Mouse (Mus musculus) liver, embryonic 16.5 days (tissue): Measurements from ENCODE around the gene Car10. TPM values are rescaled to one million over a fixed set of nuclear protein-coding genes. Genes with fewer than 3 reads are reported as not detected.

Experiments used
- ATAC-seq: fragments of 200-750 bp; cut with Nextera tagmentation; 2 replicates; pipeline ENCODE4 v1.8.0; 2017; ENCODE audit warnings: low read depth, mild to moderate bottlenecking, moderate number of reproducible peaks, moderate library complexity
- H3K27ac ChIP-seq: fragments of 300-500 bp; sonication (generic); 2 replicates; pipeline ENCODE4 v1.5.1; 2014; ENCODE audit warnings: mild to moderate bottlenecking, low read length
- H3K27me3 ChIP-seq: fragments of 300-500 bp; sonication (generic); 2 replicates; pipeline ENCODE4 v1.6.1; 2014; ENCODE audit warnings: low read depth, low read length, mixed read lengths; ENCODE audit not compliant: control insufficient read depth, insufficient read depth
- H3K36me3 ChIP-seq: fragments of 300-500 bp; sonication (generic); 2 replicates; pipeline ENCODE4 v1.6.1; 2014; ENCODE audit warnings: mild to moderate bottlenecking; ENCODE audit not compliant: control insufficient read depth, insufficient read depth
- H3K4me1 ChIP-seq: fragments of 300-500 bp; sonication (generic); 2 replicates; pipeline ENCODE4 v1.6.1; 2014; ENCODE audit warnings: low read depth, low read length, mixed read lengths; ENCODE audit not compliant: control insufficient read depth
- H3K4me2 ChIP-seq: fragments of 300-500 bp; sonication (generic); 2 replicates; pipeline ENCODE4 v1.6.1; 2014; ENCODE audit warnings: low read depth, low read length, mixed read lengths
- H3K4me3 ChIP-seq: fragments of 300-500 bp; sonication (generic); 2 replicates; pipeline ENCODE4 v1.5.1; 2014; ENCODE audit warnings: low read depth, mild to moderate bottlenecking, low read length
- H3K9ac ChIP-seq: fragments of 300-500 bp; sonication (generic); 2 replicates; pipeline ENCODE4 v1.6.1; 2014; ENCODE audit warnings: low read depth, low read length
- H3K9me3 ChIP-seq: fragments of 300-500 bp; sonication (generic); replicated peaks from 2 replicates; pipeline ENCODE4 v1.6.1; 2016; ENCODE audit warnings: low read length; ENCODE audit not compliant: control insufficient read depth
- WGBS: fragments of 180-500 bp; shearing (Covaris S2); extraction: QIAGEN DNeasy Blood & Tissue Kit; methylation state at CpG from one replicate; pipeline ENCODE4 v1.1.7; 2014; ENCODE audit not compliant: insufficient replicate concordance; 5-methylcytosine and 5-hydroxymethylcytosine counted together
- polyA plus RNA-seq: library from polyadenylated mRNA; unstranded; fragments of >200 nt; fragmentation: Nextera tagmentation; extraction: Ambion mirVana; gene quantifications from 2 replicates; pipeline ENCODE4 v1.2.1, GENCODE M21; 2015

Car10 gene
- polyA plus RNA-seq, 1 experiment from 2014 or later, result not detected

DNA sequence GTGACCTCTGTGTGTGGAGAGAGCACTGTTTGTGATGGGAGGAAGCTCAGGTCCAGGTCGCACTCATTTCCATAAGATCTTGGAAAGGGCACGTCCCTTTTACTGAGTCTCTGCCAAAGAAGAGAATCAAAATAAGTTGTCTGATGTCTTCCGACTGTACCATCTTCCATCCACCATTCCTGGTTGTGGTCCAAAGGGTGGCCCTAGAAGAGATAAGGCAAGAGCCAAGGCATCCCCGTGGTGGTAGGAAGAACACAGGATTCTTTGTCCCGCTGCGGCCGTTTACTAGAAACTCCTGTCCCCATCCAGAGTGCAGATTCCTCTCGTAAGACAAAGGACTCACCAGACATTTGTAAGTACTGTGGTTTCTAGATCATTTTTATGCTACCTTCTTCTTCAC lies 346.9 kb downstream of the Car10 start:
- Histone ChIP-seq H3K27me3 (no peaks in the 10 kb centered on the region), H3K9me3 (no peaks in the 10 kb centered on the region), H3K9ac (no peak overlapping the region), H3K36me3 (no peaks in the 10 kb centered on the region), H3K4me3 (no peak overlapping the region), H3K27ac (no peak overlapping the region), H3K4me2 (no peak overlapping the region), H3K4me1 (no peaks in the 10 kb centered on the region)
- ATAC-seq, result no peak
- WGBS, result 57% methylated on average over 8 of the region's 8 CpGs

DNA sequence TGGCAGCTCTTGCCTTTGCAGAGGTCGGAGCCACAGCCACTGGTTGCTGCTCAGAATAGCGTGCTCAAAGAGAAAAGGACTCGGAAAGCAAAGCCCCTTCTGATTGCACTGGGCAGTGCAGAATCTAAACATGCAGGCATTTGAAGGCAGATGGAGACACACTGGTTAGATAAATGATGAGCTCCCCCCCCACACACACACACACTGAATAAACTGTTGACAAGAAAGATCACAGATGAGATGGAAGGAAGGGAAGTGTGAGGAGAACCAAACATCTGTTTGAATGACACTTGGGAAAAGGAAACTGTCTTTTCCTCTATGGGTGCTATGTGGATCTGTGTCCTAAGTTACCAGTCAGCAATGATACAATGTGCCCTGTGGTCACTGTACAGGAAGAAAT lies 349.7 kb downstream of the Car10 start:
- Histone ChIP-seq H3K36me3 (no peaks in the 10 kb centered on the region), H3K27ac (no peak overlapping the region), H3K4me3 (no peak overlapping the region), H3K4me1 (no peaks in the 10 kb centered on the region), H3K9me3 (no peaks in the 10 kb centered on the region), H3K4me2 (no peak overlapping the region), H3K9ac (no peak overlapping the region), H3K27me3 (no peaks in the 10 kb centered on the region)
- WGBS, result 54% methylated on average over 3 of the region's 3 CpGs
- no peak for ATAC-seq

- no peak overlapping the region for H3K4me2 ChIP-seq
- WGBS, result 58% methylated on average over 12 of the region's 12 CpGs
Measured at GRCm38 (mm10) chr11:93448290-93449256, 350.7 kb downstream of the Car10 start.

GRCm38 (mm10) chr11:93450535-93450934 lies 352.7 kb downstream of the Car10 start:
- Histone ChIP-seq H3K4me1 (no peaks in the 10 kb centered on the region), H3K9ac (no peak overlapping the region), H3K4me2 (no peak overlapping the region), H3K4me3 (no peak overlapping the region), H3K27me3 (no peaks in the 10 kb centered on the region), H3K36me3 (no peaks in the 10 kb centered on the region), H3K27ac (no peak overlapping the region), H3K9me3 (no peaks in the 10 kb centered on the region)
- ATAC-seq, result no peak
- 70% methylated on average over 7 of the region's 7 CpGs for WGBS

More at GRCm38 (mm10) chr11:93448290-93449256, 350.7 kb downstream of the Car10 start:
- Histone ChIP-seq H3K4me1 (no peaks in the 10 kb centered on the region), H3K9me3 (no peaks in the 10 kb centered on the region), H3K27me3 (no peaks in the 10 kb centered on the region), H3K9ac (no peak overlapping the region), H3K4me3 (no peak overlapping the region), H3K27ac (no peak overlapping the region), H3K36me3 (no peaks in the 10 kb centered on the region)
- ATAC-seq, result no peak

- no peaks in the 10 kb centered on the region for H3K27me3 ChIP-seq
- no peak for ATAC-seq
- WGBS, result 62% methylated on average over 4 of the region's 4 CpGs
- H3K4me3 ChIP-seq, result no peak overlapping the region
- H3K36me3 ChIP-seq, result no peaks in the 10 kb centered on the region
- H3K27ac ChIP-seq, result no peak overlapping the region
- H3K4me2 ChIP-seq, result no peak overlapping the region
- H3K9me3 ChIP-seq, result no peaks in the 10 kb centered on the region
- H3K9ac ChIP-seq, result no peak overlapping the region
- no peaks in the 10 kb centered on the region for H3K4me1 ChIP-seq
Measured at GRCm38 (mm10) chr11:93466221-93466620, 368.4 kb downstream of the Car10 start.

GRCm38 (mm10) chr11:93467711-93468110 lies 369.9 kb downstream of the Car10 start:
- Histone ChIP-seq H3K9me3 (no peaks in the 10 kb centered on the region), H3K4me3 (no peak overlapping the region), H3K36me3 (no peaks in the 10 kb centered on the region), H3K27me3 (no peaks in the 10 kb centered on the region), H3K4me1 (no peaks in the 10 kb centered on the region), H3K27ac (no peak overlapping the region), H3K9ac (no peak overlapping the region), H3K4me2 (no peak overlapping the region)
- WGBS, result 58% methylated on average over 3 of the region's 3 CpGs
- ATAC-seq, result no peak

DNA sequence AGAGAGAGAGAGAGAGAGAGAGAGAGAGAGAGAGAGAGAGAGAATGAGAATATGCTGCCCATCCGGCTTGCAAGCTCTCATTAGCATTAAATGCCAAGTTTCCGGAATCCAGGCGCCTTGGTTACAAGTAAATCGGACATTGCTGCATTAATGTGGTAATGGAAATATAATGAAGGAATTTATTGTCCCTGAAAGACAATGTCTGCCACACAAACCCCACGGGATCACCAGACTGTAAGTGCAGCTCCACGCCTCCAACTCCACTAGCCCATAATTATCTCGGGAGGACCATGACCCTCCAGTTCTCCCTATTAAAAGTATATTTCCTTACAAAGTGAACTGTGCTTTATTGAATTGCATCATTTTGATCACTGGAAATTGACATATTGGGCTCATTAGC lies 372.9 kb downstream of the Car10 start:
- Histone ChIP-seq H3K9ac (no peak overlapping the region), H3K27ac (no peak overlapping the region), H3K9me3 (no peaks in the 10 kb centered on the region), H3K4me2 (no peak overlapping the region), H3K27me3 (no peaks in the 10 kb centered on the region), H3K4me1 (no peaks in the 10 kb centered on the region), H3K36me3 (no peaks in the 10 kb centered on the region), H3K4me3 (no peak overlapping the region)
- 66% methylated on average over 7 of the region's 7 CpGs for WGBS
- no peak for ATAC-seq

GRCm38 (mm10) chr11:93471573-93472179 lies 373.8 kb downstream of the Car10 start:
- Histone ChIP-seq H3K4me1 (no peaks in the 10 kb centered on the region), H3K9ac (no peak overlapping the region), H3K27me3 (no peaks in the 10 kb centered on the region), H3K4me3 (no peak overlapping the region), H3K9me3 (no peaks in the 10 kb centered on the region), H3K4me2 (no peak overlapping the region), H3K27ac (no peak overlapping the region), H3K36me3 (no peaks in the 10 kb centered on the region)
- no peak for ATAC-seq
- 44% methylated on average over 10 of the region's 10 CpGs for WGBS

GRCm38 (mm10) chr11:93484661-93485060 lies 386.8 kb downstream of the Car10 start:
- Histone ChIP-seq H3K27me3 (no peaks in the 10 kb centered on the region), H3K4me3 (no peak overlapping the region), H3K4me1 (no peaks in the 10 kb centered on the region), H3K9me3 (no peaks in the 10 kb centered on the region), H3K9ac (no peak overlapping the region), H3K36me3 (no peaks in the 10 kb centered on the region), H3K27ac (no peak overlapping the region), H3K4me2 (no peak overlapping the region)
- WGBS, result 50% methylated on average over 4 of the region's 4 CpGs
- ATAC-seq, result no peak
